Mouse (Mus musculus): ENCODE results near the gene Dennd5b. TPM values are rescaled to one million over a fixed set of nuclear protein-coding genes. Genes with fewer than 3 reads are reported as not detected.

The Dennd5b gene
- polyA plus RNA-seq, 1 experiment from 2014 or later: 16.3 TPM

- Histone ChIP-seq H3K9me3 (no peaks in the 10 kb centered on the region), H3K9ac (no peak overlapping the region), H3K36me3 (no peaks in the 10 kb centered on the region), H3K4me2 (no peak overlapping the region), H3K4me3 (no peak overlapping the region), H3K4me1 (replicated peaks) (peaks cover 12% of the 10 kb centered on the region; the same call in 1 of the 2 replicates), H3K27ac (no peak overlapping the region), H3K27me3 (no peaks in the 10 kb centered on the region)
- no peak for ATAC-seq (ENCODE audit: low FRiP score)
- 96% methylated on average over 2 of the region's 2 CpGs for WGBS
These were observed 5.2 kb downstream of the Dennd5b start for GRCm38 (mm10) chr6:149096233-149096632.

- WGBS: 64% methylated on average over 6 of the region's 6 CpGs
These were observed 6.1 kb downstream of the Dennd5b start for GRCm38 (mm10) chr6:149095389-149095788.

GRCm38 (mm10) chr6:149094555-149094954 is 6.9 kb downstream of the Dennd5b start:
- no peak for ATAC-seq (ENCODE audit: low FRiP score)
- Histone ChIP-seq H3K27me3 (no peaks in the 10 kb centered on the region), H3K36me3 (no peaks in the 10 kb centered on the region), H3K4me3 (no peak overlapping the region), H3K9me3 (no peaks in the 10 kb centered on the region), H3K27ac (no peak overlapping the region), H3K9ac (no peak overlapping the region), H3K4me1 (replicated peaks) (peaks cover 10% of the 10 kb centered on the region; the same call in 1 of the 2 replicates), H3K4me2 (no peak overlapping the region)
- WGBS: 88% methylated on average over 1 of the region's 1 CpGs

More at GRCm38 (mm10) chr6:149095389-149095788, 6.1 kb downstream of the Dennd5b start:
- ATAC-seq (ENCODE audit: low FRiP score): no peak
- H3K9ac ChIP-seq: no peak overlapping the region
- H3K36me3 ChIP-seq: no peaks in the 10 kb centered on the region
- no peak overlapping the region for H3K4me2 ChIP-seq
- peaks cover 12% of the 10 kb centered on the region; the same call in 1 of the 2 replicates for H3K4me1 ChIP-seq (replicated peaks)
- no peak overlapping the region for H3K27ac ChIP-seq
- no peak overlapping the region for H3K4me3 ChIP-seq
- no peaks in the 10 kb centered on the region for H3K9me3 ChIP-seq
- no peaks in the 10 kb centered on the region for H3K27me3 ChIP-seq

DNA sequence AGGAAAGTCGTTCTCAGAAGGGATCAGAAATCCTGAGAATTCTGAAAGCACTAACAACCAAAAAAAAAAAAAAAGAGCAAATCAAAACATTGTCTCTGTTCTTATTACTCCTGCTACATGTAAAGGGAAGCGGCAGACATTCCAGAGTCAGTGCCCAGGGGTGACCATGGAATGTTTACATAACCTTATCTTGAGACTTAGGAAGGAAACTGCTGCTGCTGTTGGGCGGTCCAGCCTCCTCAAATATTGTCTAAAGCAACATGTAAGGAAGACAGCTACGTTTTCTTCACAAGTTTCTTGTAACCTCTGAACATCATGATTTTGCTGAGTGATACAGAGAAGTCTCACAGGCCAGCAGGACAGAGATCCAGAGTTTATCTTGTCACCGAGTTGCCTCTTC is 8.0 kb downstream of the Dennd5b start:
- H3K36me3 ChIP-seq: no peaks in the 10 kb centered on the region
- H3K27ac ChIP-seq: no peak overlapping the region
- 76% methylated on average over 5 of the region's 5 CpGs for WGBS
- H3K4me1 ChIP-seq (replicated peaks): 0 out of 2 replicates have a peak, but pooled peaks cover 2% of the 10 kb centered on the region
- ATAC-seq (ENCODE audit: low FRiP score): no peak
- H3K27me3 ChIP-seq: no peaks in the 10 kb centered on the region
- H3K4me2 ChIP-seq: no peak overlapping the region
- H3K4me3 ChIP-seq: no peak overlapping the region
- no peaks in the 10 kb centered on the region for H3K9me3 ChIP-seq
- H3K9ac ChIP-seq: no peak overlapping the region

GRCm38 (mm10) chr6:149092406-149092805 is 9.1 kb downstream of the Dennd5b start:
- H3K27me3 ChIP-seq: no peaks in the 10 kb centered on the region
- H3K27ac ChIP-seq: no peak overlapping the region
- H3K4me2 ChIP-seq: no peak overlapping the region
- H3K9me3 ChIP-seq: no peaks in the 10 kb centered on the region
- no peak for ATAC-seq (ENCODE audit: low FRiP score)
- WGBS: 96% methylated on average over 6 of the region's 6 CpGs
- H3K4me3 ChIP-seq: no peak overlapping the region
- no peaks in the 10 kb centered on the region for H3K36me3 ChIP-seq
- H3K4me1 ChIP-seq (replicated peaks): 0 out of 2 replicates have a peak, but pooled peaks cover 2% of the 10 kb centered on the region
- no peak overlapping the region for H3K9ac ChIP-seq

DNA sequence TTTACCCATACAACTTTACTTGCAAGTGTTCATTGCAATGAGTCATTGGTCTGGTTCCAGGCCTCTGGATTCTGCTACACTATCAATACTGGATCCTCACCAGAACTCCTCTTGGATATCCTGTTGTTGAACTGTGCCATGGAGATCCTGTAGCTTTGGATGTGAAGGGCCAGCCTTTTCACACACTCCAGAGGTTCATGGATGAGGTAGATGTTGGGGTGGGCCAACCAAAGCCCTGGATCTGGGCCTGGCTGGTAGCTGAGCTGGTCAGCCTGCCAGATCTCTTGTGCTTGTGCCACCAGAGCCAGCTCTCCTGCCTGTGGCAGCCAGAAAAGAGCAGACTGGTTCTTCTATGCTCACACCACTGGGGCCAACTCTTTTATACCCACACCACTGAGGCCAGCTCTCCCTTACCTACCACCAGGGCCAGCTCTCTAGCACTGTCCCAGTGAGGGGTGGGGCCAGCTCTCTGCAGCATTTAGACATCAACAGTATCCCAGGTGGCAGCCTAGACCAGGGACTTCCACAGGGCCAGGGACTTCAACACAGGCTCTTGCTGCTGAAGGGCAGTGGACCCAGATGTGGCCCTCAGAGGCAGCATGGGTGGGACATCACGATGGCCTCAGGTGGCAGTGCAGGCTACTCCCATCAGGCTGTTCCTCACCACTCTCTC is 24.2 kb downstream of the Dennd5b start:
- no peak for ATAC-seq (ENCODE audit: low FRiP score)
- WGBS: 78% methylated on average over 1 of the region's 1 CpGs
- Histone ChIP-seq H3K36me3 (peaks cover 15% of the 10 kb centered on the region), H3K27ac (no peak overlapping the region), H3K4me2 (no peak overlapping the region), H3K4me3 (no peak overlapping the region), H3K9ac (no peak overlapping the region), H3K27me3 (no peaks in the 10 kb centered on the region), H3K9me3 (no peaks in the 10 kb centered on the region), H3K4me1 (replicated peaks) (0 out of 2 replicates have a peak, but pooled peaks cover 9% of the 10 kb centered on the region)

- H3K4me2 ChIP-seq: no peak overlapping the region
- no peaks in the 10 kb centered on the region for H3K27me3 ChIP-seq
- H3K4me1 ChIP-seq (replicated peaks): peaks cover 13% of the 10 kb centered on the region; the same call in 1 of the 2 replicates
- H3K27ac ChIP-seq: no peak overlapping the region
- no peak overlapping the region for H3K9ac ChIP-seq
- ATAC-seq (ENCODE audit: low FRiP score): no peak
- no peaks in the 10 kb centered on the region for H3K9me3 ChIP-seq
- H3K4me3 ChIP-seq: no peak overlapping the region
- 94% methylated on average over 4 of the region's 4 CpGs for WGBS
- H3K36me3 ChIP-seq: peaks cover 14% of the 10 kb centered on the region
These were observed 27.6 kb downstream of the Dennd5b start for GRCm38 (mm10) chr6:149073854-149074253.

- Histone ChIP-seq H3K36me3 (peaks cover 17% of the 10 kb centered on the region), H3K4me3 (no peak overlapping the region), H3K4me1 (replicated peaks) (peaks cover 13% of the 10 kb centered on the region; the same call in 1 of the 2 replicates), H3K9ac (no peak overlapping the region), H3K4me2 (no peak overlapping the region), H3K9me3 (no peaks in the 10 kb centered on the region), H3K27ac (no peak overlapping the region), H3K27me3 (no peaks in the 10 kb centered on the region)
- ATAC-seq (ENCODE audit: low FRiP score): no peak
- 81% methylated on average over 3 of the region's 3 CpGs for WGBS
These were observed 28.6 kb downstream of the Dennd5b start for GRCm38 (mm10) chr6:149072873-149073272.

DNA sequence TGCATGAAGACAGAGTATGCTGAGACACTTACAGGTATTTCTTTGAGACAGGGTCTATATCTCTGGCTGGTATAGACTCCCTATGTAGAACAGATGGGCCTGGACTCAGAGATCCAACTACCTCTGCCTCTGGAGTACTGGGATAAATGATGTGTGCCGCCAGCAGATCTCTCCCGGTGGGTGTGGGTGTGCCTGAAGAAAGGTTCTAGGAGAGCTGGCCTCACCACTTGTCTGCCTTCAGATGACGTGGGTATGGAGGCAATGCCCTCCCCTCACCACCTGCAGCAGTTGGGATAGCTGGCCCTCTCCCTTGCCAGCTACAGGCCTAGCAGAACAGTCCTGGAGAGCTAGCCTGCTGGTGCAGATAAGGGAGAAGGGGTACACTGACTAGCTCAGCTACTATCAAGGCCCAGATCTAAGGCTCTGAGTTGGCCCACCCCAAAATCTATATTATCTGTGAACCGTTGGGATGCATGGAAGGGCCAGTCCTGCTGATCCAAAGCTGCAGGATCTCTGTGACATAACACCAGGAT is 30.8 kb downstream of the Dennd5b start:
- H3K36me3 ChIP-seq: peaks cover 15% of the 10 kb centered on the region; the same call in 1 of the 2 replicates
- peaks cover 13% of the 10 kb centered on the region; the same call in 1 of the 2 replicates for H3K4me1 ChIP-seq (replicated peaks)
- H3K27ac ChIP-seq: no peak overlapping the region
- H3K9me3 ChIP-seq: no peaks in the 10 kb centered on the region
- no peak overlapping the region for H3K4me3 ChIP-seq
- 85% methylated on average over 4 of the region's 4 CpGs for WGBS
- ATAC-seq (ENCODE audit: low FRiP score): no peak
- H3K27me3 ChIP-seq: no peaks in the 10 kb centered on the region
- no peak overlapping the region for H3K4me2 ChIP-seq
- H3K9ac ChIP-seq: no peak overlapping the region

DNA sequence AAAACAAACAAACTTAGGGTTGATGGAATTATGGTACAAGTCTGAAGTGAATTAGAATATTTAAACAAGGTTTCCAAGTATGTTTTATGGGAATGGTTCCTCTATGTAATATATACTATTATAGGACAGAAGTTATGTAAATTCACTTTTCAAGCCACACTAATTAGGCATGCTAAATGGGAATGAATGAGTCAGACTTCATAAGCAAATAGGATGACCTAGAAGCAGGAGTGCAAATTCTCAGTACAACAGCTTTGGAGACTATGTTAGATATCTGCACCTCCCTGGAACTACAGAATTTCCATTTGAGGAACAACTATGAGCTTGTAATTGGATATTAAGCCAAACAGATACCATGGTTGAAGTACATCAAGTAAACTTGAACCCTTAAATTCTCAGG is 38.1 kb downstream of the Dennd5b start:
- no peaks in the 10 kb centered on the region for H3K9me3 ChIP-seq
- H3K4me1 ChIP-seq (replicated peaks): 0 out of 2 replicates have a peak, but pooled peaks cover 5% of the 10 kb centered on the region
- H3K4me2 ChIP-seq: no peak overlapping the region
- no peak overlapping the region for H3K4me3 ChIP-seq
- H3K27me3 ChIP-seq: no peaks in the 10 kb centered on the region
- no peak overlapping the region for H3K27ac ChIP-seq
- no peak overlapping the region for H3K9ac ChIP-seq
- ATAC-seq (ENCODE audit: low FRiP score): no peak
- peaks cover 10% of the 10 kb centered on the region; the same call in 1 of the 2 replicates for H3K36me3 ChIP-seq

GRCm38 (mm10) chr6:149060670-149061387 is 40.7 kb downstream of the Dennd5b start:
- WGBS: 90% methylated on average over 5 of the region's 5 CpGs
- ATAC-seq (ENCODE audit: low FRiP score): no peak
- H3K9me3 ChIP-seq: no peaks in the 10 kb centered on the region
- no peak overlapping the region for H3K9ac ChIP-seq
- no peaks in the 10 kb centered on the region for H3K27me3 ChIP-seq
- H3K4me3 ChIP-seq: no peak overlapping the region
- no peak overlapping the region for H3K27ac ChIP-seq
- H3K36me3 ChIP-seq: no peaks in the 10 kb centered on the region
- H3K4me2 ChIP-seq: no peak overlapping the region
- peaks cover 5% of the 10 kb centered on the region; the same call in 1 of the 2 replicates for H3K4me1 ChIP-seq (replicated peaks)

- 49% methylated on average over 3 of the region's 3 CpGs for WGBS
- no peak overlapping the region for H3K4me2 ChIP-seq
- no peak overlapping the region for H3K4me3 ChIP-seq
- no peaks in the 10 kb centered on the region for H3K9me3 ChIP-seq
- ATAC-seq (ENCODE audit: low FRiP score): no peak
- no peaks in the 10 kb centered on the region for H3K36me3 ChIP-seq
- H3K4me1 ChIP-seq (replicated peaks): no peaks in the 10 kb centered on the region; the same call in 1 of the 2 replicates
- H3K27ac ChIP-seq: no peak overlapping the region
- H3K27me3 ChIP-seq: no peaks in the 10 kb centered on the region
- H3K9ac ChIP-seq: no peak overlapping the region
These were observed 43.5 kb downstream of the Dennd5b start for GRCm38 (mm10) chr6:149057947-149058391.
